Mouse (Mus musculus) forebrain, postnatal 0 days (tissue): ENCODE measurements around the gene Rab25. TPM values are rescaled to one million over a fixed set of nuclear protein-coding genes. Genes with fewer than 3 reads are reported as not detected.

ENCODE experiments used
- ATAC-seq: fragments of 200-750 bp; cut with Nextera tagmentation; 2 replicates; pipeline ENCODE4 v1.8.0; 2017; ENCODE audit warnings: mild to moderate bottlenecking, moderate library complexity
- DNase-seq: peaks from one replicate; pipeline ENCODE4 v3.0.0-alpha.2; 2015
- H3K27ac ChIP-seq: fragments of 300-500 bp; sonication (generic); 2 replicates; pipeline ENCODE4 v1.5.1; 2014; ENCODE audit warnings: low read depth, mild to moderate bottlenecking, antibody characterized with exemption, low read length, moderate library complexity, mixed read lengths
- H3K27me3 ChIP-seq: fragments of 300-500 bp; sonication (generic); 2 replicates; pipeline ENCODE4 v1.6.1; 2014; ENCODE audit warnings: mild to moderate bottlenecking, low read length, mixed read lengths; ENCODE audit not compliant: insufficient read depth
- H3K36me3 ChIP-seq: fragments of 300-500 bp; sonication (generic); 2 replicates; pipeline ENCODE4 v1.6.1; 2014; ENCODE audit warnings: mild to moderate bottlenecking, moderate library complexity; ENCODE audit not compliant: insufficient read depth
- H3K4me1 ChIP-seq: fragments of 300-500 bp; sonication (generic); 2 replicates; pipeline ENCODE4 v1.6.1; 2014; ENCODE audit warnings: antibody characterized with exemption; ENCODE audit not compliant: insufficient read depth
- H3K4me2 ChIP-seq: fragments of 300-500 bp; sonication (generic); 2 replicates; pipeline ENCODE4 v1.6.1; 2014; ENCODE audit warnings: low read depth, mild to moderate bottlenecking, moderate library complexity
- H3K4me3 ChIP-seq: fragments of 300-500 bp; sonication (generic); 2 replicates; pipeline ENCODE4 v1.5.1; 2014; ENCODE audit warnings: low read depth, low read length, mixed read lengths
- H3K9ac ChIP-seq: fragments of 300-500 bp; sonication (generic); 2 replicates; pipeline ENCODE4 v1.6.1; 2014; ENCODE audit warnings: mild to moderate bottlenecking
- H3K9me3 ChIP-seq: fragments of 300-500 bp; sonication (generic); 2 replicates; pipeline ENCODE4 v1.6.1; 2016; ENCODE audit warnings: low read length
- CTCF ChIP-seq: sonication (generic); IDR thresholded peaks from 2 replicates; pipeline ENCODE4 v1.5.1; 2016; ENCODE audit warnings: antibody characterized with exemption, control low read depth, low read depth
- WGBS: fragments of 180-500 bp; shearing (Covaris S2); extraction: QIAGEN DNeasy Blood & Tissue Kit; methylation state at CpG from one replicate; pipeline ENCODE4 v1.1.7; 2014; 5-methylcytosine and 5-hydroxymethylcytosine counted together
- polyA plus RNA-seq: library from polyadenylated mRNA; unstranded; fragments of >200 nt; fragmentation: Nextera tagmentation; extraction: Ambion mirVana; gene quantifications from 2 replicates; pipeline ENCODE4 v1.2.1, GENCODE M21; 2015
- total RNA-seq: library from RNA; depleted of rRNA; stranded (reverse); fragments of >200 nt; gene quantifications from 2 replicates; pipeline ENCODE4 v1.2.3, GENCODE M21; 2014

Rab25 gene
- total and polyA plus RNA-seq, 2 experiments from 2014 or later: not detected

DNA sequence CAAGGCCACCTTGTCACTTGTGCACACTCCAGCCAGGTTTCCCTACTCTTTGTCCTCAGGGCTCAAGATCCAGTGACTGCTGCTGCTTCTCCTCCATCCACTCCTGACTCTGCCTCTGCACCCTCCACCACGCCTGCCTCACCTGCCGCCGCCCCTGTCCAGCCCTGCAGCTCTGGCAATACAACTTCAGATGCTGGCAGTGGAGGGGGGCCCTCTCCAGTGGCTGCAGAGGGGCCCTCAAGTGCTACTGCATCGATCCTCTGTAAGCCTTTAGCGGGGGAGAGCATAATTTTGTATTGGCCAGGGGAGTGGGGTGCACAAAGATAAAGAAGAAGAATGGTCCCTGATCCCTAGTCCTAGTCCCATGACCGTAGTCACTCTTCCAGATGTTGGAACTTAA lies 7.6 kb upstream of the Rab25 start:
- ATAC-seq: no peak
- no peaks in the 10 kb centered on the region for H3K27me3 ChIP-seq
- H3K9ac ChIP-seq: no peak overlapping the region
- peaks cover 12% of the 10 kb centered on the region; the same call in 1 of the 2 replicates for H3K4me1 ChIP-seq
- H3K27ac ChIP-seq: no peak overlapping the region
- no peak for TF ChIP-seq CTCF
- no peaks in the 10 kb centered on the region for H3K9me3 ChIP-seq
- no peak overlapping the region for H3K4me2 ChIP-seq
- 89% methylated on average over 6 of the region's 6 CpGs for WGBS
- H3K36me3 ChIP-seq: peaks cover 42% of the 10 kb centered on the region
- no peak overlapping the region for H3K4me3 ChIP-seq
- DNase-seq: no peak

DNA sequence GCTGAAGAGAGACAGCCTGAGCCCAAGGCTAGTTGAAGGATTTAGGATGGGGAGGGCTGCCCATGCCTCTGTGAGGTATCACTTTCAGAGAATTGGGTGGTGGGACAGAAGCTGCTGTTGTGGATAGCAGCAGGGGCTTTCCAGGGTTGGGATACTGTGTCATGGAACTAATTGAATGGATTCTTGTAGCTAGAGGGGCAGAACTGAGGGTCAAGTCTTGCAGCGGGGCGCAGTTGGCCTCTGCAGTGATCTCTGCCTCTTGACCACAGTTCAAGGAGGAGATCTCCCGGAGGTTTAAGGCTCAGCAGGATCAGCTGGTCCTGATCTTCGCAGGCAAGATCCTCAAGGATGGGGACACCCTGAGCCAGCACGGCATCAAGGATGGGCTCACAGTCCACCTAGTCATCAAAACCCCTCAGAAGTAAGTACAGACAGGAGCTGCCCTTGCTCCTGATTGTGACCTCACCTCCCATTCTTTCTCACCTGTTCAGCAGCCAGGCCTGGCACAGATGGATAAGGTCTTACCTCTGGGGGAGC lies 7.0 kb upstream of the Rab25 start:
- H3K27me3 ChIP-seq: no peaks in the 10 kb centered on the region
- H3K36me3 ChIP-seq: peaks cover 37% of the 10 kb centered on the region
- H3K27ac ChIP-seq: no peak overlapping the region
- no peak for TF ChIP-seq CTCF
- H3K4me2 ChIP-seq: peak overlapping the region; percentile 90; the same call in 1 of the 2 replicates
- no peaks in the 10 kb centered on the region for H3K9me3 ChIP-seq
- peaks cover 12% of the 10 kb centered on the region; the same call in 1 of the 2 replicates for H3K4me1 ChIP-seq
- WGBS: 92% methylated on average over 5 of the region's 5 CpGs
- no peak overlapping the region; the same call in 1 of the 2 replicates for H3K4me3 ChIP-seq
- ATAC-seq (no peak), DNase-seq (no peak)
- H3K9ac ChIP-seq: no peak overlapping the region

GRCm38 (mm10) chr3:88553880-88554586 lies 5.9 kb upstream of the Rab25 start:
- Histone ChIP-seq H3K9ac (peak overlapping the region; percentile 92), H3K36me3 (peaks cover 26% of the 10 kb centered on the region), H3K9me3 (no peaks in the 10 kb centered on the region), H3K27me3 (no peaks in the 10 kb centered on the region), H3K4me2 (peak overlapping the region; percentile 90), H3K27ac (peak overlapping the region; percentile 96), H3K4me1 (peaks cover 12% of the 10 kb centered on the region; the same call in 1 of the 2 replicates), H3K4me3 (peak overlapping the region; percentile 85)
- under 1% methylated on average over 40 of the region's 41 CpGs for WGBS
- ATAC-seq: peak; percentile 19
- TF ChIP-seq CTCF: peak; percentile 37; the same call in 1 of the 2 replicates
- DNase-seq: peak; percentile 78

DNA sequence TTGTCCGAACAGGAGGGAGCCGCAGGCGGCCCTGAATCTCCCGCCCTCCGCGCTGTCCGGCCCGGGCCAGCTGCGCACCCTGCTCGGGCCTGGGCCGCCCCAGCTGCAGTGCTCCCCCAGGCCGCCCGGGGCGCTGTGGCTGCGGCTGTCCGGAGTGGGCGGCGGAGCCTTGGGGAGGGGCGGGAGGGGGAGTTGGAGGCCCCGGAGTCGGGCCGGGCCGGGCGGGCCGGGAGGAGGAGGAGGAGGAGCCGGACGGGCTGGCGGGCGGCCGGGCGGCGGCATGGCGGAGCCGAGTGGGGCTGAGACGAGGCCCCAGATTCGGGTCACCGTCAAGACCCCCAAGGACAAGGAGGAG lies 5.4 kb upstream of the Rab25 start, which contains the start of gene Ubqln4:
TSS of gene Ubqln4 (plus strand) at position 234 of the 355 bp plus-strand sequence.
- Histone ChIP-seq H3K27ac (peak within 1 kb of the TSS; percentile 96), H3K4me2 (peak within 1 kb of the TSS; percentile 90), H3K36me3 (peaks cover 20% of the 10 kb centered on the region), H3K9me3 (no peaks in the 10 kb centered on the region), H3K4me3 (peak within 1 kb of the TSS; percentile 85), H3K4me1 (peaks cover 12% of the 10 kb centered on the region; the same call in 1 of the 2 replicates), H3K9ac (peak within 1 kb of the TSS; percentile 92), H3K27me3 (no peaks in the 10 kb centered on the region)
- peak; percentile 92 for DNase-seq
- WGBS: 2% methylated on average over 30 of the region's 37 CpGs
- peak; percentile 83 for ATAC-seq
- TF ChIP-seq CTCF: peak; percentile 78

- Histone ChIP-seq H3K9me3 (no peaks in the 10 kb centered on the region), H3K4me2 (peak within 1 kb of the TSS; percentile 90), H3K4me3 (peak within 1 kb of the TSS; percentile 85), H3K9ac (peak within 1 kb of the TSS; percentile 92), H3K27me3 (no peaks in the 10 kb centered on the region), H3K27ac (peak within 1 kb of the TSS; percentile 96), H3K4me1 (peaks cover 12% of the 10 kb centered on the region; the same call in 1 of the 2 replicates), H3K36me3 (peaks cover 14% of the 10 kb centered on the region)
- peak; percentile 93 for ATAC-seq
- DNase-seq: peak; percentile 99
- TF ChIP-seq CTCF: no peak
- under 1% methylated on average over 48 of the region's 48 CpGs for WGBS
Measured at GRCm38 (mm10) chr3:88552676-88553524, 4.8 kb upstream of the Rab25 start, which contains the start of gene Lamtor2. Gene Lamtor2, minus strand, starts transcription at chr3:88553074.

DNA sequence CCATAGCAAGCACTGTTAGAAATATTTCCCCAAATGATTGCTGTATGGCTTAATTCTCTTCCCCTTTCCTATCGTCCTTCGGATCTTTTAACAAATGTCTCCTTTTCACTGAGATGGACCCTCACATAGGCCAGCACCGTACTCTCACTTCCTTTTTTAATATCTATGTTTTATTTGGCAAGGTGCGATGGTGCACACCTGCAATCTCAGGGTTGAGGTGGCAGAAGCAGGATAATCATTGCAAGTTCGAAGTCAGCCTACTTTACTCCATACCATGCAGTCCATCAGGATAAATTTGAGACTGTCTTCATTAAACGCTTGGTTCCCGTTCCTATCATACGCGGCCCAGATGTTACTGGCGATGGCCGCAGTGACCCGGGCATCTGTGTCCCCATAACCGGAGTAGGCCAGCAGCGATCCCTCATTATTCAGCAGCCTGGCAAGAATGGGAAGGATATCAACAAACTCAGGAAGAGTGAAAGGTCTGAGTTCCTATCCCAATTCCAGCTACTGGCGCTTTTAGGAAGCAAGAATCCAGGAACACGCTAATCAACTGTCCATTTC lies 4.1 kb upstream of the Rab25 start:
- DNase-seq (no peak), ATAC-seq (no peak)
- peak overlapping the region; percentile 92 for H3K9ac ChIP-seq
- peaks cover 12% of the 10 kb centered on the region; the same call in 1 of the 2 replicates for H3K4me1 ChIP-seq
- H3K36me3 ChIP-seq: peaks cover 10% of the 10 kb centered on the region
- WGBS: 27% methylated on average over 16 of the region's 16 CpGs
- peak overlapping the region; percentile 81 for H3K27ac ChIP-seq
- peak overlapping the region; percentile 85 for H3K4me3 ChIP-seq
- no peak for TF ChIP-seq CTCF
- H3K27me3 ChIP-seq: no peaks in the 10 kb centered on the region
- H3K4me2 ChIP-seq: peak overlapping the region; percentile 90
- H3K9me3 ChIP-seq: no peaks in the 10 kb centered on the region
